Mouse (Mus musculus): ENCODE measurements around the gene Hoxa6. TPM values are rescaled to one million over a fixed set of nuclear protein-coding genes. Genes with fewer than 3 reads are reported as not detected.
A peak's percentile ranks its signal among the peaks of the same experiment; 100 is the strongest.

Gene Hoxa6
- polyA plus RNA-seq (2015; fragmentation: Nextera tagmentation; extraction: Ambion mirVana) = 0.95 and 1.1 TPM in 2 replicates

GRCm38 (mm10) chr6:52208072-52208867, at the start of gene Hoxa6:
Gene Hoxa6 (minus strand): TSS chr6:52208722.
- 4% methylated on average over 45 of the region's 47 CpGs for WGBS
- TF ChIP-seq CTCF (IDR thresholded peaks at IDR 0.05) (no peak), EP300 (IDR thresholded peaks at IDR 0.05) (no peak)
- no peak for ATAC-seq
- Histone ChIP-seq H3K4me2 (replicated peaks; ENCODE audit: low read depth, low read length) (peak within 1 kb of the TSS; percentile 75), H3K9me3 (ENCODE audit: low read length) (no peaks in the 10 kb centered on the region), H3K36me3 (ENCODE audit: insufficient read depth, low read length) (no peaks in the 10 kb centered on the region), H3K9ac (replicated peaks; ENCODE audit: low read depth) (0 out of 2 replicates have a peak within 1 kb of the TSS, but pooled peaks have one; percentile 27), H3K4me1 (ENCODE audit: insufficient read depth, low read depth, low read length) (peaks cover 3% of the 10 kb centered on the region; the same call in 1 of the 2 replicates), H3K27ac (ENCODE audit: low read length) (peak within 1 kb of the TSS; percentile 59), H3K27me3 (replicated peaks; ENCODE audit: insufficient read depth, low read length) (peaks cover 53% of the 10 kb centered on the region), H3K4me3 (ENCODE audit: low read depth, low read length) (peak within 1 kb of the TSS; percentile 40)
- DNase-seq (ENCODE audit: low spot score) = no peak

- Histone ChIP-seq H3K4me3 (ENCODE audit: low read depth, low read length) (no peak overlapping the region), H3K4me1 (ENCODE audit: insufficient read depth, low read depth, low read length) (no peaks in the 10 kb centered on the region), H3K27me3 (replicated peaks; ENCODE audit: insufficient read depth, low read length) (peaks cover 83% of the 10 kb centered on the region), H3K9me3 (ENCODE audit: low read length) (no peaks in the 10 kb centered on the region), H3K36me3 (ENCODE audit: insufficient read depth, low read length) (no peaks in the 10 kb centered on the region), H3K9ac (replicated peaks; ENCODE audit: low read depth) (no peak overlapping the region), H3K27ac (ENCODE audit: low read length) (no peak overlapping the region), H3K4me2 (replicated peaks; ENCODE audit: low read depth, low read length) (no peak overlapping the region)
- peak; percentile 82 for DNase-seq (ENCODE audit: low spot score)
- ATAC-seq = no peak
- no peak for TF ChIP-seq EP300 (IDR thresholded peaks at IDR 0.05)
- TF ChIP-seq CTCF (IDR thresholded peaks at IDR 0.05) = peak; percentile 88
- WGBS = under 1% methylated on average over 6 of the region's 6 CpGs
Observed at GRCm38 (mm10) chr6:52256956-52257355, 48.4 kb upstream of the Hoxa6 start.

- no peak overlapping the region for H3K4me2 ChIP-seq (replicated peaks; ENCODE audit: low read depth, low read length)
- no peak for DNase-seq (ENCODE audit: low spot score)
- WGBS = 2% methylated on average over 59 of the region's 59 CpGs
Observed at GRCm38 (mm10) chr6:52253511-52254500, 45.3 kb upstream of the Hoxa6 start.

GRCm38 (mm10) chr6:52252775-52253376, 44.4 kb upstream of the Hoxa6 start:
- DNase-seq (ENCODE audit: low spot score) = no peak
- no peak overlapping the region for H3K4me2 ChIP-seq (replicated peaks; ENCODE audit: low read depth, low read length)
- H3K9ac ChIP-seq (replicated peaks; ENCODE audit: low read depth) = no peak overlapping the region
- ATAC-seq = no peak; the same call in 1 of the 2 replicates
- WGBS = 2% methylated on average over 35 of the region's 35 CpGs
- TF ChIP-seq CTCF (IDR thresholded peaks at IDR 0.05) (no peak), EP300 (IDR thresholded peaks at IDR 0.05) (no peak)
- no peaks in the 10 kb centered on the region for H3K4me1 ChIP-seq (ENCODE audit: insufficient read depth, low read depth, low read length)
- no peak overlapping the region for H3K27ac ChIP-seq (ENCODE audit: low read length)
- H3K4me3 ChIP-seq (ENCODE audit: low read depth, low read length) = no peak overlapping the region
- peaks cover 88% of the 10 kb centered on the region for H3K27me3 ChIP-seq (replicated peaks; ENCODE audit: insufficient read depth, low read length)
- H3K9me3 ChIP-seq (ENCODE audit: low read length) = no peaks in the 10 kb centered on the region
- no peaks in the 10 kb centered on the region for H3K36me3 ChIP-seq (ENCODE audit: insufficient read depth, low read length)

More at GRCm38 (mm10) chr6:52253511-52254500, 45.3 kb upstream of the Hoxa6 start:
- Histone ChIP-seq H3K9ac (replicated peaks; ENCODE audit: low read depth) (no peak overlapping the region), H3K27me3 (replicated peaks; ENCODE audit: insufficient read depth, low read length) (peaks cover 87% of the 10 kb centered on the region), H3K36me3 (ENCODE audit: insufficient read depth, low read length) (no peaks in the 10 kb centered on the region), H3K4me3 (ENCODE audit: low read depth, low read length) (peak overlapping the region; percentile 12; the same call in 1 of the 2 replicates), H3K9me3 (ENCODE audit: low read length) (no peaks in the 10 kb centered on the region), H3K27ac (ENCODE audit: low read length) (no peak overlapping the region), H3K4me1 (ENCODE audit: insufficient read depth, low read depth, low read length) (no peaks in the 10 kb centered on the region)
- no peak for ATAC-seq
- no peak for TF ChIP-seq EP300 (IDR thresholded peaks at IDR 0.05)
- no peak for TF ChIP-seq CTCF (IDR thresholded peaks at IDR 0.05)

- H3K4me1 ChIP-seq (ENCODE audit: insufficient read depth, low read depth, low read length) = no peaks in the 10 kb centered on the region
- H3K27me3 ChIP-seq (replicated peaks; ENCODE audit: insufficient read depth, low read length) = peaks cover 86% of the 10 kb centered on the region
- 6% methylated on average over 24 of the region's 24 CpGs for WGBS
- ATAC-seq = no peak
- no peak overlapping the region for H3K4me2 ChIP-seq (replicated peaks; ENCODE audit: low read depth, low read length)
- H3K27ac ChIP-seq (ENCODE audit: low read length) = no peak overlapping the region
- no peak for DNase-seq (ENCODE audit: low spot score)
- no peaks in the 10 kb centered on the region for H3K9me3 ChIP-seq (ENCODE audit: low read length)
- no peak overlapping the region for H3K9ac ChIP-seq (replicated peaks; ENCODE audit: low read depth)
- no peaks in the 10 kb centered on the region for H3K36me3 ChIP-seq (ENCODE audit: insufficient read depth, low read length)
- no peak overlapping the region for H3K4me3 ChIP-seq (ENCODE audit: low read depth, low read length)
- TF ChIP-seq EP300 (IDR thresholded peaks at IDR 0.05) = no peak
- TF ChIP-seq CTCF (IDR thresholded peaks at IDR 0.05) = no peak
Observed at GRCm38 (mm10) chr6:52252016-52252774, 43.7 kb upstream of the Hoxa6 start.
